Mouse (Mus musculus) ES-Bruce4 (cell line): ENCODE measurements around the gene Chrna9. TPM values are rescaled to one million over a fixed set of nuclear protein-coding genes. Genes with fewer than 3 reads are reported as not detected.
A peak's percentile ranks its signal among the peaks of the same experiment; 100 is the strongest.

ENCODE experiments used
- H3K27ac ChIP-seq: 2 replicates; pipeline ENCODE4 v1.5.1; 2012; ENCODE audit warnings: low read length, inconsistent platforms; ENCODE audit not compliant: insufficient read depth
- H3K27me3 ChIP-seq: 2 replicates; pipeline ENCODE4 v1.6.1; 2012; ENCODE audit warnings: mild to moderate bottlenecking, low read length, inconsistent platforms; ENCODE audit not compliant: control insufficient read depth, poor library complexity, insufficient read depth, severe bottlenecking
- H3K36me3 ChIP-seq: 2 replicates; pipeline ENCODE4 v1.6.1; 2012; ENCODE audit warnings: inconsistent platforms, mild to moderate bottlenecking, low read length, moderate library complexity; ENCODE audit not compliant: control insufficient read depth, poor library complexity, insufficient read depth, severe bottlenecking
- H3K4me1 ChIP-seq: one replicate; pipeline ENCODE4 v1.8.1; 2011; ENCODE audit warnings: low read length; ENCODE audit not compliant: control insufficient read depth, insufficient read depth
- H3K4me3 ChIP-seq: 2 replicates; pipeline ENCODE4 v1.5.1; 2011; ENCODE audit warnings: low read depth, mild to moderate bottlenecking, low read length
- H3K9ac ChIP-seq: 2 replicates; pipeline ENCODE4 v1.6.1; 2012; ENCODE audit warnings: low read depth, mild to moderate bottlenecking, inconsistent platforms; ENCODE audit not compliant: poor library complexity, severe bottlenecking
- H3K9me3 ChIP-seq: replicated peaks from 2 replicates; pipeline ENCODE4 v1.6.1; 2012; ENCODE audit warnings: mild to moderate bottlenecking, low read length, inconsistent platforms; ENCODE audit not compliant: control insufficient read depth, poor library complexity, insufficient read depth, severe bottlenecking
- CTCF ChIP-seq: IDR thresholded peaks from one replicate; pipeline ENCODE4 v1.8.1; 2011; ENCODE audit warnings: low read depth, low read length
- EP300 ChIP-seq: IDR thresholded peaks from 2 replicates; pipeline ENCODE4 v1.6.1; 2011; ENCODE audit warnings: low read depth, low read length; ENCODE audit not compliant: insufficient read depth
- POLR2A ChIP-seq: IDR thresholded peaks from one replicate; pipeline ENCODE4 v1.8.1; 2011; ENCODE audit warnings: low read length; ENCODE audit not compliant: insufficient read depth
- polyA plus RNA-seq: library from polyadenylated mRNA; stranded (reverse); fragments of >200 nt; gene quantifications from 2 replicates; pipeline ENCODE4 v1.2.4, GENCODE M21; 2011; ENCODE audit warnings: low read depth; ENCODE audit not compliant: missing spikeins, insufficient read depth, insufficient read length

Gene Chrna9
- polyA plus RNA-seq, 1 experiment: 5.6 TPM

DNA sequence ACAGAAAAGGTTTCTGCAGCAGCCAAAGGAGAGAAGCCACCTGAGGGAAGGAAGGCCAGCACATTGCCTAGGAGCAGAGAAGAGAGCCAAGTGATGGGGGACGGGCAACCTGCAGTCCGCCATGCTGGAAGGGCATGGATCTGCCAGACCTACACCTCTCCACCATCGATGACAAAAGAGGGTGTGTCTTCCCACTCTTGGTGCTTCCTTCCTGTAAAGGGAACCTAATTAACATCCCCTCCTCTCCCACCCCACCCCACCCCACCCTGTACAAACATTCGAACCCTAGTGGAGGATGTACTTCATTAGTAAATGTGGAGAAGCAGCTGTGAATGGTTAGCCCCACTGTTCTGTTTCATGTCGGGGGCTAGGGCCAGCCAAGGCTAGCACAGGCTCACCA, 22.5 kb upstream of the Chrna9 start:
- Histone ChIP-seq H3K9ac (peak overlapping the region; percentile 15; the same call in 1 of the 2 replicates), H3K4me3 (peak overlapping the region; percentile 12), H3K36me3 (no peaks in the 10 kb centered on the region), H3K4me1 (no peaks in the 10 kb centered on the region), H3K27ac (peak overlapping the region; percentile 54), H3K9me3 (no peaks in the 10 kb centered on the region), H3K27me3 (no peaks in the 10 kb centered on the region)
- TF ChIP-seq CTCF: no peak
- TF ChIP-seq POLR2A: no peak
- 0 out of 2 replicates have a peak, but pooled peaks have one; percentile 17 for TF ChIP-seq EP300

DNA sequence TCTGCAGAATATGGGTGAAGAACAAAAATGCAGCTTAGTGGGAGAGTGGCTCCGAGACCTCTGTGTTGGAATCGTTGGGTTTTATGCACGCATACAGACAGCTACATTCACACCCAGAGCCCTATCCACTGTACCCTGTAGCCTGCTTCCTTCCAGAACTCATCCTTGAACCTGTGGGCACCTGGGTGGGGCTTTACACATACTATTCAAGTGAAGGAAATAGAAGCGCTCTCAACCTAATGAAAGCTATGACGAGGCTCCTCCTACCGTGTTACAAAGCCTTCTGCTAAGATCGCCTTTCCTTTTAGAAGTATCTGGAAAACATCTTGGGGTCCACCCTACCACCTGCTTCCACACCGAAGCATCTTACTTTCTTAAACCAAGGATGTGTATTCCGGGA, 21.6 kb upstream of the Chrna9 start:
- TF ChIP-seq POLR2A (no peak), EP300 (no peak), CTCF (no peak)
- Histone ChIP-seq H3K27me3 (no peaks in the 10 kb centered on the region), H3K36me3 (no peaks in the 10 kb centered on the region), H3K9me3 (no peaks in the 10 kb centered on the region), H3K4me3 (no peak overlapping the region), H3K9ac (no peak overlapping the region), H3K27ac (no peak overlapping the region), H3K4me1 (no peaks in the 10 kb centered on the region)

DNA sequence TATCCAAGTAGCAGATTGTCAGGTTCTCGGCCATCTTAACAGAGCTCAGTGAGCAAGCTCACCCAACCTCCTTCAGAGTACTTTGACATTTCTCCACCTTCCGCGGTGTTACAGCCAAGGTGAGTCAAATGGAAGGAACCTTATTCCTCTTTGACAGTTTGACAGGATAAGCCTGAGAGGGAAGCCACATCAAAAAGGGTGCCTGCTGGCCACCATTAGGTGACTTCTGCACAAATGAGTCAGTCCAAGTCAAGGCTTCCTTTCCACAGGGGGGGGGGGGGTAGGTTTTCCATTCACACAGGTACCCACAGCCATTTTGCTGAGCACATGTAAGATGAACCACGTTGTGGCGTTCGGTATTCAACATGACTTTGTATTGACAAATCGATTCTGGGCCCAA, 20.4 kb upstream of the Chrna9 start:
- Histone ChIP-seq H3K4me3 (no peak overlapping the region), H3K36me3 (no peaks in the 10 kb centered on the region), H3K4me1 (no peaks in the 10 kb centered on the region), H3K27ac (no peak overlapping the region), H3K9ac (no peak overlapping the region), H3K9me3 (no peaks in the 10 kb centered on the region), H3K27me3 (no peaks in the 10 kb centered on the region)
- TF ChIP-seq EP300 (no peak), POLR2A (no peak), CTCF (no peak)

DNA sequence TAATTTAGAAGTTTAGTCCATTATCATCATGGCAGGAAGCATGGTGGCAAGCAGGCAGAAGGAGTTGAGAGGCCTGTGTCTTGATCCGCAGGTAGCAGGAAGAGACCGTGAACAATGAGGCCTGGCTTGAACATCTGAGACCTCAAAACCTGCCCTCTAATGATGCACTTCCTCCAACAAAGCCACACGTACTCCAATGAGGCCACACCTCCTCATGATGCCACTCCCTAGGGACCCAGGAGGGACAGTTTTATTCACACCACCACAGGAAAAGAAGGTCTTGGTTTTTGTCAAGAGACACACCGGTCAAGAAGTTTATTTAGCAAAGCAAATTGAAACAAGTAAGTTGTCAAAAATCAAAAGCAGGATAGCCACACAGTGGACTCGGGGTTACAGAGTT, 17.8 kb upstream of the Chrna9 start:
- no peaks in the 10 kb centered on the region for H3K36me3 ChIP-seq
- H3K27me3 ChIP-seq: no peaks in the 10 kb centered on the region
- H3K4me3 ChIP-seq: no peak overlapping the region
- H3K4me1 ChIP-seq: no peaks in the 10 kb centered on the region
- H3K27ac ChIP-seq: no peak overlapping the region
- no peaks in the 10 kb centered on the region for H3K9me3 ChIP-seq
- no peak overlapping the region for H3K9ac ChIP-seq
- TF ChIP-seq CTCF (no peak), POLR2A (no peak), EP300 (no peak)

DNA sequence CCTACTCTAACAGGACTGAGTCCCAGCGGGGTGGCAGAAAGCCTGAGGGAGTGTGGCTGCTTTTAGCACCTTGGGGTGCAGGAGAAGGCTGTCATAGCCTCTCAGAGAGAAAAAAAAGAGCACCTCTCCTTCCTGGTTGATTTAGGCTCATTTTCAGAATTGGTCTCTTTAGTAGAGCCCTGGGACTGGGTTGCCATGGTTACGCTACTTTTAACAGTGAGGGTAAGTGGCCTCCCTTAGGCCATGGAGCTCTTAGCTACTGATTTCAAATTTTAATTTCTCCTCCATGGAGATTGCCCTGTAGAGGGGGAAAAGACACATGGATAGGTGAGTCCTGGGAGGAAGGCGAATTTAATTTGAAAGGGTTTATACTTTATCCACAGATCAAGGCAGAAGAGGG, 16.1 kb upstream of the Chrna9 start:
- Histone ChIP-seq H3K4me1 (no peaks in the 10 kb centered on the region), H3K36me3 (no peaks in the 10 kb centered on the region), H3K4me3 (no peak overlapping the region), H3K9me3 (no peaks in the 10 kb centered on the region), H3K27me3 (no peaks in the 10 kb centered on the region), H3K9ac (no peak overlapping the region), H3K27ac (no peak overlapping the region)
- TF ChIP-seq EP300 (no peak), POLR2A (no peak), CTCF (no peak)

DNA sequence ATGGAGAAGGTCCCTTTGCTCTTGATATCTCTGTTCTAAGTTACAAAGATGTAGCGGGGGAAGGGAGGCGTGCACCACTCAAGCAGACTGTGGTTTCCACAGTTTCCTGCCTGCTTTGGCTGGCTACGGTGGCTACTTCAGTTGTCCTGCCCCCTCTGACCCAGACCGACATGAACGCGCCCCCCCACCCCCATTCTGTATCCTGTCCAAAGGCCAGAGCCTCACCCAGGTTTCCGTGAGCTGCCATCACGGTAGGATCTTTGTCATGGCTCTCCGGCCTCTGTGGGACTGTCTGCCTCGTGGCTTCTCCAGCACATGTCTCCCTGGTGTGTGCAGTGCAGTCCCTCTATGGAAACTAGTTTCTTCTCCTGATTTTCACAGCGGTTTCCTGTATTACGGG, 15.4 kb upstream of the Chrna9 start:
- no peaks in the 10 kb centered on the region for H3K27me3 ChIP-seq
- H3K36me3 ChIP-seq: no peaks in the 10 kb centered on the region
- no peak overlapping the region for H3K27ac ChIP-seq

More for the DNA sequence above, 15.4 kb upstream of the Chrna9 start:
- TF ChIP-seq CTCF (no peak), POLR2A (no peak), EP300 (no peak)
- no peak overlapping the region for H3K4me3 ChIP-seq
- no peaks in the 10 kb centered on the region for H3K4me1 ChIP-seq
- H3K9ac ChIP-seq: no peak overlapping the region
- no peaks in the 10 kb centered on the region for H3K9me3 ChIP-seq
